12 mouse cellular contexts compared by ENCODE assay signal in genomic region chr12:71366175-71366574, GRCm38 (mm10). TPM values are rescaled to one million over a fixed set of nuclear protein-coding genes. Genes with fewer than 3 reads are reported as not detected.
DNase-seq lines count a peak whose midpoint lies in the region; ATAC-seq and TF ChIP-seq lines count a peak whose summit lies in the region.
"Had no signal": no experiment of that assay in that cellular context is flagged by ENCODE, and none has a peak within 500 bp of the region (broad histone marks: within the 10 kb centered on the region; RNA-seq: fewer than 3 reads in every experiment).

No protein-coding gene starts in this region.

- H3K27ac ChIP-seq in forebrain, embryonic 15.5 days (replicated peaks): peak overlapping the region; percentile 33; the same call in 1 of the 2 replicates
- H3K27ac ChIP-seq in forebrain, embryonic 11.5 days (ENCODE audit: low read depth, low read length): no peak overlapping the region
- H3K27ac ChIP-seq in gastrocnemius, adult 2 months: peak overlapping the region; percentile 63
- H3K27ac ChIP-seq in hindbrain, embryonic 14.5 days: peak overlapping the region; percentile 49
- H3K27ac ChIP-seq: kidney, postnatal 0 days; neural tube, embryonic 13.5 days had no signal

- H3K9me3 ChIP-seq in forebrain, embryonic 15.5 days: no peaks in the 10 kb centered on the region
- H3K9me3 ChIP-seq in forebrain, embryonic 11.5 days (ENCODE audit: control insufficient read depth, low read length): no peaks in the 10 kb centered on the region
- H3K9me3 ChIP-seq in hindbrain, embryonic 14.5 days (ENCODE audit: control insufficient read depth, low read length): no peaks in the 10 kb centered on the region
- H3K9me3 ChIP-seq: neural tube, embryonic 13.5 days had no signal

- peaks cover 21% of the 10 kb centered on the region for H3K4me1 ChIP-seq in forebrain, embryonic 15.5 days
- H3K4me1 ChIP-seq in forebrain, embryonic 11.5 days (replicated peaks; ENCODE audit: control insufficient read depth, insufficient read depth, low read length): 0 out of 2 replicates have a peak, but pooled peaks cover 2% of the 10 kb centered on the region
- no peaks in the 10 kb centered on the region for H3K4me1 ChIP-seq in lung, adult 2 months (ENCODE audit: control insufficient read depth, insufficient read depth, low read length)
- peaks cover 12% of the 10 kb centered on the region; the same call in 1 of the 2 replicates for H3K4me1 ChIP-seq in hindbrain, embryonic 14.5 days (replicated peaks; ENCODE audit: control insufficient read depth, insufficient read depth, low read length)

- no peak for TF ChIP-seq POLR2A in lung, adult 2 months (IDR thresholded peaks at IDR 0.05; ENCODE audit: borderline replicate concordance, extremely low read depth, low read depth, low read length)

- H3K27me3 ChIP-seq in forebrain, embryonic 15.5 days: no peaks in the 10 kb centered on the region
- H3K27me3 ChIP-seq in forebrain, embryonic 11.5 days (ENCODE audit: control insufficient read depth, insufficient read depth, low read length): no peaks in the 10 kb centered on the region
- no peaks in the 10 kb centered on the region for H3K27me3 ChIP-seq in hindbrain, embryonic 14.5 days (ENCODE audit: control insufficient read depth, insufficient read depth, low read length)

- intact Hi-C loops in gastrocnemius, adult 2 months (cut with DNase I): no loop called here

- H3K36me3 ChIP-seq in forebrain, embryonic 15.5 days: no peaks in the 10 kb centered on the region
- H3K36me3 ChIP-seq in forebrain, embryonic 11.5 days (ENCODE audit: control insufficient read depth, insufficient read depth, low read length): no peaks in the 10 kb centered on the region
- H3K36me3 ChIP-seq in hindbrain, embryonic 14.5 days (replicated peaks; ENCODE audit: control insufficient read depth, insufficient read depth): no peaks in the 10 kb centered on the region
- H3K36me3 ChIP-seq: neural tube, embryonic 13.5 days had no signal

- DNase-seq in forebrain, embryonic 11.5 days (ENCODE audit: low spot score): no peak
- DNase-seq in lung, postnatal 14 days: peak; percentile 7
- no peak for DNase-seq in lung, adult 2 months
- DNase-seq in gastrocnemius, adult 2 months: peak; percentile 72
- DNase-seq in hindbrain, embryonic 14.5 days (ENCODE audit: low spot score): no peak
- DNase-seq in testis, postnatal 14 days (ENCODE audit: low spot score): no peak
- DNase-seq in urinary bladder, postnatal 14 days (ENCODE audit: low spot score): no peak
- DNase-seq: liver, postnatal 0 days had no signal

- H3K4me2 ChIP-seq in forebrain, embryonic 15.5 days (replicated peaks): no peak overlapping the region
- no peak overlapping the region for H3K4me2 ChIP-seq in forebrain, embryonic 11.5 days (ENCODE audit: low read depth, low read length, severe bottlenecking)
- no peak overlapping the region for H3K4me2 ChIP-seq in hindbrain, embryonic 14.5 days (replicated peaks)
- H3K4me2 ChIP-seq: neural tube, embryonic 13.5 days had no signal

- H3K4me3 ChIP-seq in forebrain, embryonic 15.5 days: no peak overlapping the region
- H3K4me3 ChIP-seq in forebrain, embryonic 11.5 days (ENCODE audit: low read depth, low read length): no peak overlapping the region
- H3K4me3 ChIP-seq in lung, adult 2 months (replicated peaks; ENCODE audit: extremely low read depth, low read depth, low read length): no peak overlapping the region
- H3K4me3 ChIP-seq in gastrocnemius, adult 2 months: no peak overlapping the region
- H3K4me3 ChIP-seq in hindbrain, embryonic 14.5 days (replicated peaks; ENCODE audit: low read length): no peak overlapping the region
- H3K4me3 ChIP-seq: neural tube, embryonic 13.5 days had no signal

- no peak overlapping the region for H3K9ac ChIP-seq in forebrain, embryonic 15.5 days (replicated peaks)
- H3K9ac ChIP-seq in forebrain, embryonic 11.5 days (ENCODE audit: low read length): no peak overlapping the region
- no peak overlapping the region for H3K9ac ChIP-seq in hindbrain, embryonic 14.5 days
- H3K9ac ChIP-seq: liver, postnatal 0 days; neural tube, embryonic 13.5 days had no signal

- peak; percentile 55 for ATAC-seq in forebrain, embryonic 15.5 days (replicated peaks)
- no peak for ATAC-seq in forebrain, embryonic 11.5 days (replicated peaks; ENCODE audit: low FRiP score)
- ATAC-seq in hindbrain, embryonic 14.5 days (ENCODE audit: low FRiP score): no peak
- ATAC-seq: liver, postnatal 0 days; Patski had no signal

- no peak for TF ChIP-seq CTCF in lung, adult 2 months (IDR thresholded peaks at IDR 0.05; ENCODE audit: insufficient read depth, low read length)
- no peak for TF ChIP-seq CTCF in gastrocnemius, adult 2 months (IDR thresholded peaks at IDR 0.05)

- 38% methylated on average over 6 of the region's 6 CpGs for WGBS in forebrain, embryonic 15.5 days
- WGBS in forebrain, embryonic 11.5 days: 64% methylated on average over 6 of the region's 6 CpGs
- WGBS in lung, adult 2 months: 66% methylated on average over 6 of the region's 6 CpGs
- WGBS in hindbrain, embryonic 14.5 days: 32% methylated on average over 6 of the region's 6 CpGs

RNA-seq across cellular contexts. Expression of gene Dact1, which starts 56.5 kb away (rescaled TPM):
- polyA plus RNA-seq in forebrain, embryonic 15.5 days (2015; fragmentation: Nextera tagmentation; extraction: Ambion mirVana): 38.7 and 42.1 TPM in 2 replicates
- 11.0 and 13.1 TPM in 2 replicates for polyA plus RNA-seq in forebrain, embryonic 11.5 days (2014; fragmentation: Nextera tagmentation; extraction: Ambion mirVana)
- 7.5 and 8.7 TPM in 2 replicates for polyA plus RNA-seq in lung, adult 2 months (2012; rRNA removed)
- 1 to 10 TPM; 2.7 to 3.4 TPM for total RNA-seq in gastrocnemius, adult 2 months (2021)
- polyA plus RNA-seq in hindbrain, embryonic 14.5 days (2014; fragmentation: Nextera tagmentation; extraction: Ambion mirVana): 29.8 and 33.1 TPM in 2 replicates

Comparison
In these comparisons a context has a peak if more than half of its experiments do, and no peak if none do; other contexts are left out.
1. DNase-seq: peak in lung, postnatal 14 days (single experiment) and gastrocnemius, adult 2 months (single experiment); none in forebrain, embryonic 11.5 days (single experiment), lung, adult 2 months (single experiment), hindbrain, embryonic 14.5 days (single experiment), testis, postnatal 14 days (single experiment) and urinary bladder, postnatal 14 days (single experiment).